Mouse (Mus musculus) lung, adult 2 months (tissue): ENCODE results near the gene Acvr1.

Experiments used
- CTCF ChIP-seq: fragments of 200-500 bp; IDR thresholded peaks from 2 replicates; pipeline ENCODE4 v1.5.1; 2011; ENCODE audit warnings: mild to moderate bottlenecking, low read length, control low read depth; ENCODE audit not compliant: insufficient read depth
- POLR2A ChIP-seq: fragments of 200-500 bp; IDR thresholded peaks from 2 replicates; pipeline ENCODE4 v1.6.1; 2011; ENCODE audit warnings: low read depth, mild to moderate bottlenecking, control low read depth, low read length, borderline replicate concordance; ENCODE audit errors: extremely low read depth

GRCm38 (mm10) chr2:58357414-58358131 lies 209.4 kb downstream of the Acvr1 start, which contains the start of gene Acvr1c:
- no peak for TF ChIP-seq POLR2A
- TF ChIP-seq CTCF, result no peak
